Mouse (Mus musculus) testis, adult 2 months (tissue): ENCODE results near the gene Lman2l. TPM values are rescaled to one million over a fixed set of nuclear protein-coding genes. Genes with fewer than 3 reads are reported as not detected.

Source experiments
- H3K27ac ChIP-seq: fragments of 200-500 bp; 2 replicates; pipeline ENCODE4 v1.5.1; 2012; ENCODE audit warnings: low read depth, low read length; ENCODE audit not compliant: control insufficient read depth, insufficient read depth
- H3K27me3 ChIP-seq: fragments of 200-500 bp; 2 replicates; pipeline ENCODE4 v1.6.1; 2012; ENCODE audit warnings: mild to moderate bottlenecking, low read length, moderate library complexity; ENCODE audit not compliant: control insufficient read depth, insufficient read depth
- H3K36me3 ChIP-seq: fragments of 200-500 bp; 2 replicates; pipeline ENCODE4 v1.6.1; 2012; ENCODE audit warnings: mild to moderate bottlenecking, low read length; ENCODE audit not compliant: control insufficient read depth, insufficient read depth
- H3K4me1 ChIP-seq: fragments of 200-500 bp; 2 replicates; pipeline ENCODE4 v1.6.1; 2012; ENCODE audit warnings: low read length; ENCODE audit not compliant: control insufficient read depth, insufficient read depth
- H3K4me3 ChIP-seq: fragments of 200-500 bp; 2 replicates; pipeline ENCODE4 v1.5.1; 2012; ENCODE audit warnings: low read depth, mild to moderate bottlenecking, low read length, moderate library complexity, mixed read lengths; ENCODE audit not compliant: control insufficient read depth
- CTCF ChIP-seq: fragments of 200-500 bp; IDR thresholded peaks from 2 replicates; pipeline ENCODE4 v1.5.1; 2012; ENCODE audit warnings: low read depth, mild to moderate bottlenecking, inconsistent platforms, low read length, moderate library complexity; ENCODE audit not compliant: control insufficient read depth, insufficient read depth, insufficient replicate concordance
- POLR2A ChIP-seq: fragments of 200-500 bp; IDR thresholded peaks from 2 replicates; pipeline ENCODE4 v1.6.1; 2012; ENCODE audit warnings: low read depth, mild to moderate bottlenecking, inconsistent platforms, low read length, moderate library complexity; ENCODE audit not compliant: control insufficient read depth
- polyA plus RNA-seq: library from polyadenylated mRNA; depleted of rRNA; stranded (reverse); fragments of >200 nt; gene quantifications from 2 replicates; pipeline ENCODE4 v1.2.3, GENCODE M21; 2012

The Lman2l gene
- polyA plus RNA-seq, 1 experiment, result 22.1 TPM

GRCm38 (mm10) chr1:36479903-36480899 is 35.1 kb upstream of the Lman2l start:
- no peak for TF ChIP-seq POLR2A
- TF ChIP-seq CTCF, result no peak
- H3K4me1 ChIP-seq, result no peaks in the 10 kb centered on the region; the same call in 1 of the 2 replicates
- H3K4me3 ChIP-seq, result no peak overlapping the region
- H3K36me3 ChIP-seq, result no peaks in the 10 kb centered on the region
- H3K27ac ChIP-seq, result no peak overlapping the region
- H3K27me3 ChIP-seq, result no peaks in the 10 kb centered on the region

- H3K27ac ChIP-seq, result no peak overlapping the region
- no peaks in the 10 kb centered on the region for H3K36me3 ChIP-seq
- peaks cover 2% of the 10 kb centered on the region; the same call in 1 of the 2 replicates for H3K4me1 ChIP-seq
- H3K4me3 ChIP-seq, result no peak overlapping the region
- H3K27me3 ChIP-seq, result no peaks in the 10 kb centered on the region
- TF ChIP-seq POLR2A (no peak), CTCF (no peak)
Observed at GRCm38 (mm10) chr1:36478343-36478795, 33.3 kb upstream of the Lman2l start.

- TF ChIP-seq CTCF (no peak), POLR2A (no peak)
- Histone ChIP-seq H3K4me1 (peaks cover 8% of the 10 kb centered on the region), H3K27me3 (no peaks in the 10 kb centered on the region), H3K4me3 (no peak overlapping the region), H3K27ac (no peak overlapping the region), H3K36me3 (no peaks in the 10 kb centered on the region)
Observed at GRCm38 (mm10) chr1:36476426-36476825, 31.4 kb upstream of the Lman2l start.

- Histone ChIP-seq H3K4me3 (no peak overlapping the region), H3K27ac (no peak overlapping the region), H3K4me1 (peaks cover 13% of the 10 kb centered on the region), H3K27me3 (no peaks in the 10 kb centered on the region), H3K36me3 (no peaks in the 10 kb centered on the region)
- no peak for TF ChIP-seq POLR2A
- TF ChIP-seq CTCF, result no peak
Observed at GRCm38 (mm10) chr1:36475480-36476110, 30.5 kb upstream of the Lman2l start.

GRCm38 (mm10) chr1:36474646-36475045 is 29.6 kb upstream of the Lman2l start:
- Histone ChIP-seq H3K4me3 (peak overlapping the region; percentile 87), H3K4me1 (peaks cover 16% of the 10 kb centered on the region), H3K27ac (no peak overlapping the region)

GRCm38 (mm10) chr1:36473211-36473780 is 28.2 kb upstream of the Lman2l start:
- no peak overlapping the region for H3K27ac ChIP-seq
- peaks cover 16% of the 10 kb centered on the region for H3K4me1 ChIP-seq
- no peak for TF ChIP-seq POLR2A
- TF ChIP-seq CTCF, result no peak
- H3K36me3 ChIP-seq, result no peaks in the 10 kb centered on the region
- H3K4me3 ChIP-seq, result peak overlapping the region; percentile 87
- no peaks in the 10 kb centered on the region for H3K27me3 ChIP-seq

More at GRCm38 (mm10) chr1:36474646-36475045, 29.6 kb upstream of the Lman2l start:
- TF ChIP-seq POLR2A (no peak), CTCF (no peak)
- Histone ChIP-seq H3K27me3 (no peaks in the 10 kb centered on the region), H3K36me3 (no peaks in the 10 kb centered on the region)

- no peak for TF ChIP-seq CTCF
- no peak for TF ChIP-seq POLR2A
- peak overlapping the region; percentile 71 for H3K27ac ChIP-seq
Observed at GRCm38 (mm10) chr1:36472106-36472440, 27.0 kb upstream of the Lman2l start.

More at GRCm38 (mm10) chr1:36472106-36472440, 27.0 kb upstream of the Lman2l start:
- peaks cover 16% of the 10 kb centered on the region for H3K4me1 ChIP-seq
- H3K27me3 ChIP-seq, result no peaks in the 10 kb centered on the region
- H3K4me3 ChIP-seq, result peak overlapping the region; percentile 87
- H3K36me3 ChIP-seq, result no peaks in the 10 kb centered on the region
